Mouse (Mus musculus) embryonic facial prominence, embryonic 11.5 days (tissue): ENCODE measurements around the gene Ndufaf2. TPM values are rescaled to one million over a fixed set of nuclear protein-coding genes. Genes with fewer than 3 reads are reported as not detected.

Experiments
- ATAC-seq: fragments of 200-750 bp; cut with Nextera tagmentation; replicated peaks from 2 replicates; pipeline ENCODE4 v1.8.0; 2017; ENCODE audit warnings: low read depth; ENCODE audit not compliant: insufficient number of reproducible peaks, low FRiP score, low TSS enrichment
- DNase-seq: peaks from one replicate; pipeline ENCODE4 v3.0.0-alpha.2; 2015; ENCODE audit warnings: low spot score
- H3K27ac ChIP-seq: fragments of 300-500 bp; sonication (generic); replicated peaks from 2 replicates; pipeline ENCODE4 v1.5.1; 2014; ENCODE audit warnings: mild to moderate bottlenecking, low read depth, low read length, control low read depth
- H3K27me3 ChIP-seq: fragments of 300-500 bp; sonication (generic); 2 replicates; pipeline ENCODE4 v1.6.1; 2014; ENCODE audit warnings: mild to moderate bottlenecking, low read length, moderate library complexity, mixed read lengths; ENCODE audit not compliant: control insufficient read depth, insufficient read depth
- H3K36me3 ChIP-seq: fragments of 300-500 bp; sonication (generic); replicated peaks from 2 replicates; pipeline ENCODE4 v1.6.1; 2014; ENCODE audit warnings: low read depth, mild to moderate bottlenecking, low read length, moderate library complexity, mixed read lengths; ENCODE audit not compliant: control insufficient read depth, insufficient read depth
- H3K4me1 ChIP-seq: fragments of 300-500 bp; sonication (generic); 2 replicates; pipeline ENCODE4 v1.6.1; 2014; ENCODE audit warnings: low read length, mixed read lengths; ENCODE audit not compliant: control insufficient read depth, insufficient read depth
- H3K4me2 ChIP-seq: fragments of 300-500 bp; sonication (generic); 2 replicates; pipeline ENCODE4 v1.6.1; 2014; ENCODE audit warnings: low read depth, mild to moderate bottlenecking, control low read depth, low read length, moderate library complexity
- H3K4me3 ChIP-seq: fragments of 300-500 bp; sonication (generic); 2 replicates; pipeline ENCODE4 v1.5.1; 2014; ENCODE audit warnings: low read depth, low read length, control low read depth
- H3K9ac ChIP-seq: fragments of 300-500 bp; sonication (generic); replicated peaks from 2 replicates; pipeline ENCODE4 v1.6.1; 2014; ENCODE audit warnings: mild to moderate bottlenecking, control low read depth, low read length
- H3K9me3 ChIP-seq: fragments of 300-500 bp; sonication (generic); replicated peaks from 2 replicates; pipeline ENCODE4 v1.6.1; 2016; ENCODE audit warnings: mild to moderate bottlenecking, low read length, inconsistent platforms, mixed read lengths; ENCODE audit not compliant: control insufficient read depth
- WGBS: fragments of 180-500 bp; shearing (Covaris S2); extraction: QIAGEN DNeasy Blood & Tissue Kit; methylation state at CpG from one replicate; pipeline ENCODE4 v1.1.7; 2014; 5-methylcytosine and 5-hydroxymethylcytosine counted together
- polyA plus RNA-seq: library from polyadenylated mRNA; unstranded; fragments of >200 nt; fragmentation: Nextera tagmentation; extraction: Ambion mirVana; gene quantifications from 2 replicates; pipeline ENCODE4 v1.2.1, GENCODE M21; 2014

The Ndufaf2 gene
- polyA plus RNA-seq, 1 experiment from 2014 or later: 112 TPM

DNA sequence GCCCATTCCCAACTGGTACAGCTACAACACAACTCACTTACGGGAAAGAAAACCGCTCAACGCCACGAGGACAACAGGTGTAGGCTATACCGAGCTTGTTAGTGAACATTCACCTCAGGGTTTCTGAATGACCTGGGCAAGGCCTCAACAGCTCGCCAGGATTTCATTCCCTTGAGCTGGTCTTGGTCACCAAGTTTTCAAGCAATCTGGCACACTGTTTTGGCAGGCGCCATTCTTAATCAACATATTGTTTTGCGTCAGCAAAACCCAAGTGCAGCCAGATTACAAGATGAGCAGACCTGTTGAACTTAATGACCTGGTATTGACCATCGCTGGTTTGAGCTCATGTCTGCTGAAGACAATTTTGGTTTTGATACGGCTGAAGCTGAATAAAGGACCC, 88.3 kb downstream of the Ndufaf2 start:
- Histone ChIP-seq H3K27ac (no peak overlapping the region), H3K27me3 (no peaks in the 10 kb centered on the region), H3K9ac (no peak overlapping the region), H3K4me1 (no peaks in the 10 kb centered on the region), H3K4me3 (no peak overlapping the region), H3K36me3 (no peaks in the 10 kb centered on the region), H3K4me2 (no peak overlapping the region), H3K9me3 (no peaks in the 10 kb centered on the region)
- WGBS: 92% methylated on average over 10 of the region's 10 CpGs
- ATAC-seq (no peak), DNase-seq (no peak)

DNA sequence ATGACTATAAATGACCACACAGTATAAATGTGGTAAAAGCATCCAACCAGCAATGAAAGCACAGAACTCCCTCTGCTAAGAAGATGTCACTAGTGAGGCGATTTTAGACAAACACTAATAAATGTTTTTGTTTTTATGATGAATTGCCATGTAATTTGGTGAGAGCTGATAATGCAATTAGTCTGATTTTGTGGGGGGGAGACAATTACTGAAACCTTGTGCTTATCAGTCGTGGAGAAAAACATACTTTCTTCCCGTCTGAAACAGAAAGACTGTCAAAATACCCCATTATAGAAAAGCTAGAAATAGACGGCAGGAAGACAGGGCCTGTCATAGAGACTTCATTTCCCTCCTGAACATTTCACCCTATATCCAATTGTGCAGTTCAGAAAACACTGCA, 89.3 kb downstream of the Ndufaf2 start:
- no peak for ATAC-seq
- H3K27me3 ChIP-seq: no peaks in the 10 kb centered on the region
- no peak overlapping the region for H3K27ac ChIP-seq
- H3K4me3 ChIP-seq: no peak overlapping the region
- H3K9ac ChIP-seq: no peak overlapping the region
- H3K4me1 ChIP-seq: no peaks in the 10 kb centered on the region
- H3K36me3 ChIP-seq: no peaks in the 10 kb centered on the region
- no peak overlapping the region for H3K4me2 ChIP-seq
- DNase-seq: no peak
- H3K9me3 ChIP-seq: no peaks in the 10 kb centered on the region
- WGBS: 71% methylated on average over 4 of the region's 4 CpGs

DNA sequence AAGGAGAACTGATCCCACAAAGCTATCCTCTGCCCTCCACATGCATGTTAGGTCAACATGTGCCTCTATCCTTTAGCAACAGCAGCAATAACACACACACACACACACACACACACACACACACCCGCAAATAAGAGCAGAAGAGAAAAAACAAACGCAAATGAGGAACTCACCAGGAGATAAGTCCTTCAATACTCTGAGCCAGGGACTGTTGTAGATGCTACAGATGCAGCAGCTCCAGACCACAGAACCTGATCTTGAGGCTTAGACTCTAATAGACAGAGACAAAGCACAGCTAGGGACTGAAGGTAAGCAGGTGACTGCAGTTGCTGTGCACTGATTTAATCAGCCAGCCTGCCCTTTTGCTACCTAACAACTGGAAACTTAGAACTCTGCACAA, 92.4 kb downstream of the Ndufaf2 start:
- Histone ChIP-seq H3K4me3 (no peak overlapping the region), H3K27ac (no peak overlapping the region), H3K36me3 (no peaks in the 10 kb centered on the region), H3K4me1 (no peaks in the 10 kb centered on the region), H3K4me2 (no peak overlapping the region), H3K9me3 (no peaks in the 10 kb centered on the region), H3K9ac (no peak overlapping the region), H3K27me3 (no peaks in the 10 kb centered on the region)
- DNase-seq (no peak), ATAC-seq (no peak)
- WGBS: 80% methylated on average over 2 of the region's 2 CpGs

DNA sequence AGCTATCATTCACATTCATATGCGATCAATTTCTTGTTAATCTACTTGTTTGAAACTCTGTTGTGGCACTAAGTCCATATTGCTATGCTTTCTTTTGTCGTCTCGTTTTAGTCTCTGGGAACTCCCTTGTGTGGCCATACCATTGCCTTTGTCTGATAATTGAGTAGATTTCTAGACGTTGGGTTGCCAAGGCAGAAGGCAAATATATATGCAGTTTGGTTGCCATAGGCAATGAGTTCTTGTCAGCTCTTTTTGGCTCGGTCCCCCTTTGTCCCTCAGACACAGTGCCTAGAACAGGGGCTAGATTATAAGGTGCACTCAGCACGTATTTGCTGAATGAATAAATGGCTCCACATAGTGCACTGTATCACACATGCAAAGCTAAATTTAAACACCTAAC, 94.1 kb downstream of the Ndufaf2 start:
- DNase-seq (no peak), ATAC-seq (0 out of 2 replicates have a peak, but pooled peaks have one; percentile 52)
- Histone ChIP-seq H3K4me3 (no peak overlapping the region), H3K9ac (no peak overlapping the region), H3K36me3 (no peaks in the 10 kb centered on the region), H3K27me3 (no peaks in the 10 kb centered on the region), H3K9me3 (no peaks in the 10 kb centered on the region), H3K27ac (no peak overlapping the region), H3K4me2 (no peak overlapping the region), H3K4me1 (no peaks in the 10 kb centered on the region)
- 79% methylated on average over 6 of the region's 6 CpGs for WGBS

DNA sequence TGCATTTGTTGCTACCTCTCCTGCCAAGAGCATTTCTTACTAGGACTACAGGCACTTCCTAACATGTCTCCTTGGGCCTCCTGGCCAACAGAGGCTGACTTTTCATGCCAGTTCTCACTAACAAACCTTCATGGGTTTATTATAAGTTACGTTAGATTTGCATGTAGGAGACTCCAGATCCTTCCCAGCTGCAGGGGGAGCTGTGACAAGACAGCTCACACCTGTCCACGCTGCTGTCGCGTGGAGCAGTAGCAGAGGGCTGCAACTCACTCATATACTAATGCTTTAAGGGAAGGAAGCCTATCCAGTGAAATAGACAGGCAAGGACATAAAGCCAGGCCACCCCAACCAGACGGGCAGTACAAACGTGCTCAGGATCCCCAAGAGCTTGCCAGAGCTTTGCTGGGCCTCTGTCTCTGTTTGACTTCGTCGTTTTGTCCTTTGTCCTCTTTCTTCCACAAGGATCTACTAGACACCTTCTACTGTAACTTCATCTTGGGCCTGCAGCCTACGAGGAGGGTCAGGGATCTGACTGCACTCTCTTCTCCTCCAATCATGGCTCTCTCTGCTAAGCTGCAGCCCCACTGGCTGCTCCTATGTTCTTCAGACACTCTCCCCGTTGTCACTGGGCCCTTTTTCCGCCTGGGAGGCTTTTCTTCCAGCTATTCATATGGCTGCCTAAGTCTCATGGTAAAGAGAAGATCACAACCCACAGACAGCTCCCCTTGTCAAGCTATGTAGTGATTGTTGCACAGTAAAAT, 94.9 kb downstream of the Ndufaf2 start:
- Histone ChIP-seq H3K36me3 (no peaks in the 10 kb centered on the region), H3K4me1 (no peaks in the 10 kb centered on the region), H3K4me3 (no peak overlapping the region), H3K4me2 (no peak overlapping the region), H3K27me3 (no peaks in the 10 kb centered on the region), H3K9me3 (no peaks in the 10 kb centered on the region), H3K9ac (no peak overlapping the region), H3K27ac (no peak overlapping the region)
- WGBS: 85% methylated on average over 11 of the region's 11 CpGs
- no peak for DNase-seq
- no peak for ATAC-seq

DNA sequence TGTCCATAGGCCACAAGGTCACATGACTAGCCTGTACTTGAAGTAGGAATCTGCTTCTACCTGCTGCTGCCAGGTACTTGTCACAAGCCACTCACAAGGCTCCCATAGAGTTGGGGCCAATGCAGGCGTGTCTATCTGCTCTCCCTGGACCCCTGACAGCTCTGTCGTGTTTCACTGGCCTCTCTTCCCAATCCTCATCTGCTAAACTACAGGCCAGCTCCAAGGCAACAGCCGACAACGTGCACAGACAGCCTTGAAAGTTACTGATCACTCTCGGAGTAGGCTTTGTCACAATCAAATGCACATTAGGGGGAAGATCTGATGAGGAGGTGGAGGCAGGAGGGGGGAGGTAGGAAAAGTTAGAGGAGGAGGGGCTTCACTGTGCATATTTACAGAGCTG, 95.5 kb downstream of the Ndufaf2 start:
- no peak overlapping the region for H3K4me3 ChIP-seq
- no peaks in the 10 kb centered on the region for H3K27me3 ChIP-seq
- H3K9ac ChIP-seq: no peak overlapping the region
- H3K36me3 ChIP-seq: no peaks in the 10 kb centered on the region
- ATAC-seq (no peak), DNase-seq (no peak)
- no peak overlapping the region for H3K4me2 ChIP-seq
- no peaks in the 10 kb centered on the region for H3K4me1 ChIP-seq
- no peaks in the 10 kb centered on the region for H3K9me3 ChIP-seq
- no peak overlapping the region for H3K27ac ChIP-seq
- 66% methylated on average over 5 of the region's 5 CpGs for WGBS

DNA sequence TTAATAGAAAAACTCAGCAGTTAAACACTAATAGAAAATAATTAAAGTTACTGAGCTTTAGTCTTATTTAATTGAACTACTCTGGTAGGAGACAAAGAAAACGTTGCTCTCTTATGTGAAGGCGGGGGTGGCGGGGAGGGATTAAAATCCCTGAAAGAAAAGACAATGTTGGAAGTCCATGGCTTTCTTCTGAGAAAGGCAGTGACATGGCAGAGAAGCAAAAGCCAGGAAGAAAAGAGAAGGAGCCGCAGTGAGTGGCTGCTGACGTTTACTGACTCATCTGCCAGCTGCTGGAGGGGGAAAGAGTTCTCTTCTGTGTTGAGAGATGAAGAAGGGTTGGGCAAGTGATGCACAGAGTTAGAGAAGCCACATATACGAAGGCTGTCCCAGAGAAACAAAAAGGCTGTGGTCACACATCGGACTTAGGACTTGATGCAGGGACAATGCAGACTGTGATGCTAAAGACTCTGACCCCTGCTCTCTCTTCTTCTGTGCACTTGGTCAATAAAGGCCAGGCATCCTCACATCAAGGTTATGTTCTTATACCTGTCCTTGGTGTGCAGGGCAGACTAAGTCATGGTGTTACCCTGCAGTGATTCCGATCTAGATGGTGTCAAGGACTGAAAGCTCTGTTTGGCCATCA, 97.4 kb downstream of the Ndufaf2 start:
- no peak for DNase-seq
- Histone ChIP-seq H3K4me2 (no peak overlapping the region), H3K9me3 (no peaks in the 10 kb centered on the region), H3K27ac (no peak overlapping the region), H3K36me3 (no peaks in the 10 kb centered on the region), H3K9ac (no peak overlapping the region), H3K27me3 (no peaks in the 10 kb centered on the region), H3K4me3 (no peak overlapping the region), H3K4me1 (no peaks in the 10 kb centered on the region)
- no peak for ATAC-seq
- 57% methylated on average over 8 of the region's 8 CpGs for WGBS

DNA sequence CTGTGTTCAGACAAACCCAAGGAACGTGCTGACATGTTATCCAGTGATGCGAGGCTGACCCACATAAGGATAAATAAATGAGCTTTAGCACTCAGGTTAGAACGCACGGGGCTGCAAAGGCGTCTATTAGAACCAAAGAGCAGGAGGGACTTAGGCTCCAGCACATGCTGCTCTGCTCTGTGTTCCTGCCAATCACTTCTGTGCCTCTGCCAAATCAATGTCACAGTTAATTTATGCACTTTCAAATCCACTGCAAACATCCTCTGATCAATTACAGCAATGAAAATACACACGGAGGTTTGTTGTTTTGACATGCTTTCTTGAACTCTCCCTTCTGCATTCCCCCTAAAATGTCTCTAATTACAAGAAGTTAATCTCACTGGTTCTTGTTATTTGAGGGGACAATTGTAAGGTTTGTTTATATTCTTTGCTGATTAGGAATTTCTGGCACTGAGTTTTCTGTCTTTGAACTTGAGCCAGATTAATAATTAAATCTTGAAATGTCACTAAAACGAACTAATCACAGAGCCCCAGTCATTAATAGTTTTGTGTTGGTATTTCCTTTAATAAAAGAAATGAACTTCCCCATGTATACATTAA, 98.0 kb downstream of the Ndufaf2 start:
- no peak; the same call in 1 of the 2 replicates for ATAC-seq
- H3K4me3 ChIP-seq: no peak overlapping the region

More for the DNA sequence above, 98.0 kb downstream of the Ndufaf2 start:
- no peaks in the 10 kb centered on the region for H3K4me1 ChIP-seq
- H3K4me2 ChIP-seq: no peak overlapping the region
- no peaks in the 10 kb centered on the region for H3K27me3 ChIP-seq
- WGBS: 30% methylated on average over 7 of the region's 7 CpGs
- no peaks in the 10 kb centered on the region for H3K9me3 ChIP-seq
- H3K27ac ChIP-seq: no peak overlapping the region
- H3K9ac ChIP-seq: no peak overlapping the region
- DNase-seq: peak; percentile 18
- no peaks in the 10 kb centered on the region for H3K36me3 ChIP-seq
